Mouse (Mus musculus): ENCODE data around the gene Ccdc36. TPM values are rescaled to one million over a fixed set of nuclear protein-coding genes. Genes with fewer than 3 reads are reported as not detected.

Gene Ccdc36
- polyA plus RNA-seq, 1 experiment from 2014 or later: 0.55 TPM

GRCm38 (mm10) chr9:108455747-108456571 lies 27.7 kb upstream of the Ccdc36 start:
- no peaks in the 10 kb centered on the region for H3K9me3 ChIP-seq (replicated peaks)
- peaks cover 63% of the 10 kb centered on the region for H3K4me1 ChIP-seq
- no peak overlapping the region for H3K9ac ChIP-seq
- H3K4me2 ChIP-seq: no peak overlapping the region
- ATAC-seq: no peak
- H3K27me3 ChIP-seq (replicated peaks): no peaks in the 10 kb centered on the region
- 41% methylated on average over 12 of the region's 12 CpGs for WGBS (ENCODE audit: insufficient replicate concordance)
- no peaks in the 10 kb centered on the region for H3K36me3 ChIP-seq
- H3K4me3 ChIP-seq: no peak overlapping the region
- peak overlapping the region; percentile 36; the same call in 1 of the 2 replicates for H3K27ac ChIP-seq

- no peaks in the 10 kb centered on the region for H3K36me3 ChIP-seq
- H3K27me3 ChIP-seq (replicated peaks): no peaks in the 10 kb centered on the region
- H3K4me3 ChIP-seq: no peak overlapping the region
- WGBS (ENCODE audit: insufficient replicate concordance): 61% methylated on average over 6 of the region's 6 CpGs
- H3K4me2 ChIP-seq: no peak overlapping the region
- no peak overlapping the region for H3K9ac ChIP-seq
- ATAC-seq: no peak
- no peak overlapping the region for H3K27ac ChIP-seq
- peaks cover 70% of the 10 kb centered on the region for H3K4me1 ChIP-seq
- H3K9me3 ChIP-seq (replicated peaks): no peaks in the 10 kb centered on the region
Observed at GRCm38 (mm10) chr9:108454429-108454828, 26.1 kb upstream of the Ccdc36 start.

- no peak overlapping the region for H3K4me3 ChIP-seq
- H3K4me2 ChIP-seq: no peak overlapping the region
- H3K27ac ChIP-seq: no peak overlapping the region
- no peaks in the 10 kb centered on the region for H3K27me3 ChIP-seq (replicated peaks)
- H3K36me3 ChIP-seq: peaks cover 6% of the 10 kb centered on the region
- peaks cover 72% of the 10 kb centered on the region for H3K4me1 ChIP-seq
- no peaks in the 10 kb centered on the region for H3K9me3 ChIP-seq (replicated peaks)
- ATAC-seq: no peak
- WGBS (ENCODE audit: insufficient replicate concordance): 63% methylated on average over 4 of the region's 4 CpGs
- H3K9ac ChIP-seq: no peak overlapping the region
Observed at GRCm38 (mm10) chr9:108453458-108453857, 25.2 kb upstream of the Ccdc36 start.

- Histone ChIP-seq H3K27me3 (replicated peaks) (no peaks in the 10 kb centered on the region), H3K9me3 (replicated peaks) (no peaks in the 10 kb centered on the region), H3K9ac (peak overlapping the region; percentile 73), H3K27ac (0 out of 2 replicates have a peak overlapping the region, but pooled peaks have one; percentile 15), H3K4me1 (peaks cover 69% of the 10 kb centered on the region), H3K4me2 (peak overlapping the region; percentile 98), H3K36me3 (peaks cover 11% of the 10 kb centered on the region), H3K4me3 (peak overlapping the region; percentile 68)
- 0 out of 2 replicates have a peak, but pooled peaks have one; percentile 6 for ATAC-seq
- WGBS (ENCODE audit: insufficient replicate concordance): 53% methylated on average over 6 of the region's 6 CpGs
Observed at GRCm38 (mm10) chr9:108452911-108453310, 24.6 kb upstream of the Ccdc36 start.

GRCm38 (mm10) chr9:108452291-108452906 lies 24.1 kb upstream of the Ccdc36 start:
- under 1% methylated on average over 40 of the region's 40 CpGs for WGBS (ENCODE audit: insufficient replicate concordance)
- no peaks in the 10 kb centered on the region for H3K9me3 ChIP-seq (replicated peaks)
- peaks cover 67% of the 10 kb centered on the region for H3K4me1 ChIP-seq
- peaks cover 17% of the 10 kb centered on the region for H3K36me3 ChIP-seq
- H3K4me3 ChIP-seq: peak overlapping the region; percentile 68
- H3K27ac ChIP-seq: peak overlapping the region; percentile 79
- peak overlapping the region; percentile 73 for H3K9ac ChIP-seq
- peak; percentile 81 for ATAC-seq
- H3K27me3 ChIP-seq (replicated peaks): no peaks in the 10 kb centered on the region
- H3K4me2 ChIP-seq: peak overlapping the region; percentile 98

- H3K4me2 ChIP-seq: peak overlapping the region; percentile 98
- peak overlapping the region; percentile 68 for H3K4me3 ChIP-seq
- H3K36me3 ChIP-seq: peaks cover 17% of the 10 kb centered on the region
- H3K9me3 ChIP-seq (replicated peaks): no peaks in the 10 kb centered on the region
- peak overlapping the region; percentile 79 for H3K27ac ChIP-seq
- peaks cover 65% of the 10 kb centered on the region for H3K4me1 ChIP-seq
- WGBS (ENCODE audit: insufficient replicate concordance): 50% methylated on average over 6 of the region's 6 CpGs
- H3K9ac ChIP-seq: peak overlapping the region; percentile 73
- no peaks in the 10 kb centered on the region for H3K27me3 ChIP-seq (replicated peaks)
- no peak for ATAC-seq
Observed at GRCm38 (mm10) chr9:108451519-108452160, 23.4 kb upstream of the Ccdc36 start.

- H3K4me2 ChIP-seq: peak overlapping the region; percentile 98
- peaks cover 17% of the 10 kb centered on the region for H3K36me3 ChIP-seq
- peak overlapping the region; percentile 68 for H3K4me3 ChIP-seq
- H3K4me1 ChIP-seq: peaks cover 60% of the 10 kb centered on the region
- WGBS (ENCODE audit: insufficient replicate concordance): 45% methylated on average over 6 of the region's 6 CpGs
- H3K27ac ChIP-seq: peak overlapping the region; percentile 79
- ATAC-seq: peak; percentile 80
- peak overlapping the region; percentile 50 for H3K9ac ChIP-seq
- H3K9me3 ChIP-seq (replicated peaks): no peaks in the 10 kb centered on the region
- no peaks in the 10 kb centered on the region for H3K27me3 ChIP-seq (replicated peaks)
Observed at GRCm38 (mm10) chr9:108451170-108451493, 22.8 kb upstream of the Ccdc36 start.

- ATAC-seq: peak; percentile 16; the same call in 1 of the 2 replicates
Observed at GRCm38 (mm10) chr9:108450292-108451169, 22.2 kb upstream of the Ccdc36 start.

GRCm38 (mm10) chr9:108449860-108450259 lies 21.6 kb upstream of the Ccdc36 start:
- no peak for ATAC-seq
- Histone ChIP-seq H3K9ac (peak overlapping the region; percentile 50; the same call in 1 of the 2 replicates), H3K27ac (peak overlapping the region; percentile 79), H3K36me3 (peaks cover 17% of the 10 kb centered on the region), H3K4me3 (peak overlapping the region; percentile 68; the same call in 1 of the 2 replicates), H3K9me3 (replicated peaks) (no peaks in the 10 kb centered on the region), H3K4me1 (peaks cover 51% of the 10 kb centered on the region), H3K4me2 (peak overlapping the region; percentile 98), H3K27me3 (replicated peaks) (peaks cover 7% of the 10 kb centered on the region; the same call in 1 of the 2 replicates)
- WGBS (ENCODE audit: insufficient replicate concordance): 72% methylated on average over 4 of the region's 4 CpGs

More at GRCm38 (mm10) chr9:108450292-108451169, 22.2 kb upstream of the Ccdc36 start:
- H3K4me1 ChIP-seq: peaks cover 54% of the 10 kb centered on the region
- H3K4me3 ChIP-seq: peak overlapping the region; percentile 68
- peak overlapping the region; percentile 98 for H3K4me2 ChIP-seq
- peak overlapping the region; percentile 50 for H3K9ac ChIP-seq
- no peaks in the 10 kb centered on the region for H3K9me3 ChIP-seq (replicated peaks)
- peaks cover 17% of the 10 kb centered on the region for H3K36me3 ChIP-seq
- peaks cover 2% of the 10 kb centered on the region; the same call in 1 of the 2 replicates for H3K27me3 ChIP-seq (replicated peaks)
- 65% methylated on average over 21 of the region's 21 CpGs for WGBS (ENCODE audit: insufficient replicate concordance)
- H3K27ac ChIP-seq: peak overlapping the region; percentile 79

- Histone ChIP-seq H3K27me3 (replicated peaks) (peaks cover 10% of the 10 kb centered on the region; the same call in 1 of the 2 replicates), H3K9me3 (replicated peaks) (no peaks in the 10 kb centered on the region), H3K9ac (no peak overlapping the region), H3K4me2 (no peak overlapping the region), H3K27ac (no peak overlapping the region), H3K36me3 (peaks cover 17% of the 10 kb centered on the region), H3K4me3 (no peak overlapping the region), H3K4me1 (peaks cover 9% of the 10 kb centered on the region)
- 32% methylated on average over 9 of the region's 9 CpGs for WGBS (ENCODE audit: insufficient replicate concordance)
- ATAC-seq: no peak
Observed at GRCm38 (mm10) chr9:108445125-108445524, 16.8 kb upstream of the Ccdc36 start.
